Mouse (Mus musculus): ENCODE results near the gene Sdf2.
A peak's percentile ranks its signal among the peaks of the same experiment; 100 is the strongest.
"Not testable (repeated sequence)": the region's sequence is repeated elsewhere in the genome, so short reads cannot be mapped to it uniquely, and the experiment has no call there.

Sdf2 gene

GRCm38 (mm10) chr11:78261380-78262352, 16.1 kb downstream of the Sdf2 start, which contains the start of gene 2610507B11Rik:
Gene 2610507B11Rik, plus strand, starts transcription at chr11:78261752.
- peak; percentile 79 to 86 for DNase-seq (ENCODE audit: low spot score in 2 of 2)

GRCm38 (mm10) chr11:78262550-78262949, 17.0 kb downstream of the Sdf2 start:
- DNase-seq (ENCODE audit: low spot score in 2 of 2): peak; percentile 42 to 56

- no peak for DNase-seq (ENCODE audit: low spot score in 2 of 2)
Measured at GRCm38 (mm10) chr11:78265571-78265970, 20.0 kb downstream of the Sdf2 start.

GRCm38 (mm10) chr11:78271986-78272385, 26.4 kb downstream of the Sdf2 start:
- peak; percentile 76 to 81 for DNase-seq (ENCODE audit: low spot score in 2 of 2)

- DNase-seq (ENCODE audit: low spot score in 2 of 2): no peak
Measured at GRCm38 (mm10) chr11:78275596-78275995, 30.1 kb downstream of the Sdf2 start.

GRCm38 (mm10) chr11:78276169-78276568, 30.6 kb downstream of the Sdf2 start:
- not testable (repeated sequence) for DNase-seq (ENCODE audit: low spot score in 2 of 2)

GRCm38 (mm10) chr11:78278853-78279252, 33.3 kb downstream of the Sdf2 start:
- DNase-seq (ENCODE audit: low spot score in 2 of 2): no peak

- DNase-seq (ENCODE audit: low spot score in 2 of 2): no peak
Measured at GRCm38 (mm10) chr11:78279586-78279985, 34.0 kb downstream of the Sdf2 start.

GRCm38 (mm10) chr11:78289146-78289763, 43.7 kb downstream of the Sdf2 start:
- no peak for DNase-seq (ENCODE audit: low spot score in 2 of 2)

- peak; percentile 46 to 54 for DNase-seq (ENCODE audit: low spot score in 2 of 2)
Measured at GRCm38 (mm10) chr11:78290654-78291053, 45.1 kb downstream of the Sdf2 start, which contains the start of gene BC030499. Gene BC030499, plus strand, starts transcription at chr11:78290841.

- no peak for DNase-seq (ENCODE audit: low spot score in 2 of 2)
Measured at GRCm38 (mm10) chr11:78294585-78294984, 49.0 kb downstream of the Sdf2 start.

- DNase-seq (ENCODE audit: low spot score in 2 of 2): peak in 1 of 2 experiments; percentile 15
Measured at GRCm38 (mm10) chr11:78300917-78301316, 55.4 kb downstream of the Sdf2 start.

- peak; percentile 90 to 92 for DNase-seq (ENCODE audit: low spot score in 2 of 2)
Measured at GRCm38 (mm10) chr11:78301357-78302084, 56.0 kb downstream of the Sdf2 start, which contains the start of gene Spag5. Gene Spag5, plus strand, starts transcription at chr11:78301529.

Measured in right cerebral cortex, adult 2 months (tissue).